Mouse (Mus musculus): ENCODE data around the gene Nova2. TPM values are rescaled to one million over a fixed set of nuclear protein-coding genes. Genes with fewer than 3 reads are reported as not detected.

Nova2 gene
- total RNA-seq, 2 experiments from 2014 or later = not detected

GRCm38 (mm10) chr7:18970956-18971355, 45.3 kb downstream of the Nova2 start:
- ATAC-seq (replicated peaks; ENCODE audit: poor library complexity) = peak; percentile 46; the same call in 1 of the 2 replicates

- ATAC-seq (replicated peaks; ENCODE audit: poor library complexity) = no peak
Observed at GRCm38 (mm10) chr7:18978381-18978780, 52.7 kb downstream of the Nova2 start.

GRCm38 (mm10) chr7:18986503-18986902, 60.8 kb downstream of the Nova2 start:
- ATAC-seq (replicated peaks; ENCODE audit: poor library complexity) = peak; percentile 48

GRCm38 (mm10) chr7:18987100-18987499, 61.4 kb downstream of the Nova2 start, which contains the start of gene Nanos2:
Gene Nanos2 (plus strand): TSS chr7:18987400.
- ATAC-seq (replicated peaks; ENCODE audit: poor library complexity) = no peak

- no peak for ATAC-seq (replicated peaks; ENCODE audit: poor library complexity)
Observed at GRCm38 (mm10) chr7:18987747-18988146, 62.1 kb downstream of the Nova2 start.

- no peak for ATAC-seq (replicated peaks; ENCODE audit: poor library complexity)
Observed at GRCm38 (mm10) chr7:18988780-18989179, 63.1 kb downstream of the Nova2 start.

GRCm38 (mm10) chr7:18989995-18990394, 64.3 kb downstream of the Nova2 start:
- ATAC-seq (replicated peaks; ENCODE audit: poor library complexity) = no peak

GRCm38 (mm10) chr7:18990601-18991295, 65.1 kb downstream of the Nova2 start, which contains the start of gene Mypop:
Gene Mypop (plus strand): TSS chr7:18991245.
- ATAC-seq (replicated peaks; ENCODE audit: poor library complexity) = peak; percentile 90

GRCm38 (mm10) chr7:18991660-18992293, 66.1 kb downstream of the Nova2 start:
- ATAC-seq (replicated peaks; ENCODE audit: poor library complexity) = no peak

GRCm38 (mm10) chr7:18992294-18992675, 66.6 kb downstream of the Nova2 start:
- no peak for ATAC-seq (replicated peaks; ENCODE audit: poor library complexity)

- ATAC-seq (replicated peaks; ENCODE audit: poor library complexity) = no peak
Observed at GRCm38 (mm10) chr7:18993036-18993435, 67.3 kb downstream of the Nova2 start.

- ATAC-seq (replicated peaks; ENCODE audit: poor library complexity) = no peak
Observed at GRCm38 (mm10) chr7:18998835-18999234, 73.1 kb downstream of the Nova2 start.

- no peak for ATAC-seq (replicated peaks; ENCODE audit: poor library complexity)
Observed at GRCm38 (mm10) chr7:19000421-19000820, 74.7 kb downstream of the Nova2 start.

- peak; percentile 59 for ATAC-seq (replicated peaks; ENCODE audit: poor library complexity)
Observed at GRCm38 (mm10) chr7:19001066-19001806, 75.5 kb downstream of the Nova2 start.

GRCm38 (mm10) chr7:19001807-19002085, 76.1 kb downstream of the Nova2 start:
- no peak for ATAC-seq (replicated peaks; ENCODE audit: poor library complexity)

- no peak for ATAC-seq (replicated peaks; ENCODE audit: poor library complexity)
Observed at GRCm38 (mm10) chr7:19002115-19002514, 76.4 kb downstream of the Nova2 start.

GRCm38 (mm10) chr7:19002848-19003498, 77.3 kb downstream of the Nova2 start:
- ATAC-seq (replicated peaks; ENCODE audit: poor library complexity) = peak; percentile 60

- peak; percentile 53 for ATAC-seq (replicated peaks; ENCODE audit: poor library complexity)
Observed at GRCm38 (mm10) chr7:19003902-19004630, 78.4 kb downstream of the Nova2 start, which contains the start of gene Irf2bp1. Gene Irf2bp1 (plus strand): TSS chr7:19004044.

GRCm38 (mm10) chr7:19004631-19005079, 79.0 kb downstream of the Nova2 start:
- no peak for ATAC-seq (replicated peaks; ENCODE audit: poor library complexity)

GRCm38 (mm10) chr7:19005417-19006121, 79.9 kb downstream of the Nova2 start:
- ATAC-seq (replicated peaks; ENCODE audit: poor library complexity) = no peak
